Comparison of ENCODE assay signal across 13 mouse cellular contexts in the genomic region with DNA sequence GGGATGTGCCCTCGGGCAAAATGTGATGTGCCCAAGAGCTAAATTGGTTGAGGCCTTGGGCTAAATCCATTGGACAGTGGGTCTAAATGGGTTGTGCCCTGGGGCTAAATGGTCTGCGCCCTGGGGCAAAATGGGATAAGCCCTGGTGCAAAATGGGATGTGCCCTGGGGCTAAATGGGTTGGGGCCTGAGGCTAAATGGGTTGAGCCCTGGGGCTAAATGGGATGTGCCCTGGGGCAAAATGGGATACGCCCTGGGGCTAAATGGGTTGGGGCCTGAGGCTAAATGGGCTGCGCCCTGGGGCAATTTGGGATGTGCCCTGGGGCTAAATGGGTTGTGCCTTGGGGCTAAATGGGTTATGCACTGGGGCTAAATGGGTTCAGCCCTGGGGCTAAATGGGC. TPM values are rescaled to one million over a fixed set of nuclear protein-coding genes. Genes with fewer than 3 reads are reported as not detected.
A peak's percentile ranks its signal among the peaks of the same experiment; 100 is the strongest.
DNase-seq lines count a peak whose midpoint lies in the region; ATAC-seq and TF ChIP-seq lines count a peak whose summit lies in the region.
"Had no signal": no experiment of that assay in that cellular context is flagged by ENCODE, and none has a peak within 500 bp of the region (broad histone marks: within the 10 kb centered on the region; RNA-seq: fewer than 3 reads in every experiment).

No protein-coding gene starts in this region.

- peaks cover 10% of the 10 kb centered on the region for H3K9me3 ChIP-seq in forebrain, embryonic 11.5 days (ENCODE audit: control insufficient read depth, low read length)
- H3K9me3 ChIP-seq in forebrain, postnatal 0 days (ENCODE audit: low read length) = peaks cover 11% of the 10 kb centered on the region; the same call in 1 of the 2 replicates
- no peaks in the 10 kb centered on the region for H3K9me3 ChIP-seq in lung, postnatal 0 days (ENCODE audit: low read length)
- peaks cover 21% of the 10 kb centered on the region for H3K9me3 ChIP-seq in forebrain, embryonic 13.5 days (replicated peaks)

- no peak overlapping the region for H3K27ac ChIP-seq in forebrain, embryonic 11.5 days (ENCODE audit: low read depth, low read length)
- H3K27ac ChIP-seq in forebrain, postnatal 0 days (ENCODE audit: low read depth, low read length) = no peak overlapping the region
- H3K27ac ChIP-seq in lung, postnatal 0 days (ENCODE audit: low read length) = no peak overlapping the region
- H3K27ac ChIP-seq in forebrain, embryonic 13.5 days = no peak overlapping the region
- H3K27ac ChIP-seq: lung, embryonic 15.5 days; neural tube, embryonic 13.5 days had no signal

- WGBS in forebrain, embryonic 11.5 days = 93% methylated on average over 4 of the region's 4 CpGs
- 96% methylated on average over 4 of the region's 4 CpGs for WGBS in forebrain, postnatal 0 days
- 95% methylated on average over 4 of the region's 4 CpGs for WGBS in lung, postnatal 0 days
- WGBS in forebrain, embryonic 13.5 days = 88% methylated on average over 4 of the region's 4 CpGs

- no peak; the same call in 1 of the 2 replicates for ATAC-seq in forebrain, embryonic 11.5 days (replicated peaks; ENCODE audit: low FRiP score)
- ATAC-seq in forebrain, postnatal 0 days = no peak
- peak; percentile 47; the same call in 1 of the 2 replicates for ATAC-seq in lung, postnatal 0 days
- 0 out of 2 replicates have a peak, but pooled peaks have one; percentile 45 for ATAC-seq in forebrain, embryonic 13.5 days
- ATAC-seq: CD4-positive, CD25-positive, alpha-beta regulatory T cell, adult 4 months had no signal

- no peak overlapping the region for H3K9ac ChIP-seq in forebrain, embryonic 11.5 days (ENCODE audit: low read length)
- H3K9ac ChIP-seq in forebrain, postnatal 0 days = no peak overlapping the region
- no peak overlapping the region for H3K9ac ChIP-seq in lung, postnatal 0 days (replicated peaks; ENCODE audit: low read depth)
- no peak overlapping the region for H3K9ac ChIP-seq in forebrain, embryonic 13.5 days
- H3K9ac ChIP-seq: lung, embryonic 15.5 days; neural tube, embryonic 13.5 days had no signal

- no peaks in the 10 kb centered on the region for H3K36me3 ChIP-seq in forebrain, embryonic 11.5 days (ENCODE audit: control insufficient read depth, insufficient read depth, low read length)
- H3K36me3 ChIP-seq in forebrain, postnatal 0 days (ENCODE audit: insufficient read depth) = no peaks in the 10 kb centered on the region
- no peaks in the 10 kb centered on the region for H3K36me3 ChIP-seq in lung, postnatal 0 days (ENCODE audit: insufficient read depth, low read length)
- no peaks in the 10 kb centered on the region for H3K36me3 ChIP-seq in forebrain, embryonic 13.5 days (ENCODE audit: poor library complexity, severe bottlenecking)
- H3K36me3 ChIP-seq: lung, embryonic 15.5 days; neural tube, embryonic 13.5 days had no signal

- no peak for TF ChIP-seq EP300 in lung, postnatal 0 days (IDR thresholded peaks at IDR 0.05)

- DNase-seq in forebrain, embryonic 11.5 days (ENCODE audit: low spot score) = peak; percentile 60
- no peak for DNase-seq in forebrain, postnatal 0 days
- DNase-seq in lung, postnatal 0 days (ENCODE audit: low spot score) = no peak
- DNase-seq in lung, postnatal 36 days = no peak
- DNase-seq in MN1 (ENCODE audit: low spot score) = peak; percentile 17
- DNase-seq in embryo, embryonic 11 days = no peak
- no peak for DNase-seq in neural tube, embryonic 10.5 days (ENCODE audit: extremely low spot score, low spot score)
- DNase-seq: cerebellum, adult 2 months had no signal

- H3K4me1 ChIP-seq in forebrain, embryonic 11.5 days (replicated peaks; ENCODE audit: control insufficient read depth, insufficient read depth, low read length) = no peaks in the 10 kb centered on the region
- H3K4me1 ChIP-seq in forebrain, postnatal 0 days (ENCODE audit: insufficient read depth) = no peaks in the 10 kb centered on the region
- H3K4me1 ChIP-seq in lung, postnatal 0 days (ENCODE audit: insufficient read depth, low read depth, low read length) = no peaks in the 10 kb centered on the region
- no peaks in the 10 kb centered on the region for H3K4me1 ChIP-seq in forebrain, embryonic 13.5 days
- H3K4me1 ChIP-seq: lung, embryonic 15.5 days; neural tube, embryonic 13.5 days had no signal

- no peak overlapping the region for H3K4me3 ChIP-seq in forebrain, embryonic 11.5 days (ENCODE audit: low read depth, low read length)
- no peak overlapping the region for H3K4me3 ChIP-seq in forebrain, postnatal 0 days (ENCODE audit: low read depth, low read length)
- no peak overlapping the region for H3K4me3 ChIP-seq in lung, postnatal 0 days (ENCODE audit: low read depth, low read length)
- H3K4me3 ChIP-seq in forebrain, embryonic 13.5 days = no peak overlapping the region
- H3K4me3 ChIP-seq: lung, embryonic 15.5 days; neural tube, embryonic 13.5 days had no signal

- no peak for TF ChIP-seq CTCF in forebrain, postnatal 0 days (IDR thresholded peaks at IDR 0.05; ENCODE audit: low read depth)
- no peak for TF ChIP-seq CTCF in lung, postnatal 0 days (IDR thresholded peaks at IDR 0.05)

- no peak overlapping the region for H3K4me2 ChIP-seq in forebrain, embryonic 11.5 days (ENCODE audit: low read depth, low read length, severe bottlenecking)
- no peak overlapping the region for H3K4me2 ChIP-seq in forebrain, postnatal 0 days (ENCODE audit: low read depth)
- H3K4me2 ChIP-seq in lung, postnatal 0 days (replicated peaks; ENCODE audit: low read depth, low read length) = no peak overlapping the region
- H3K4me2 ChIP-seq in forebrain, embryonic 13.5 days = no peak overlapping the region
- H3K4me2 ChIP-seq: lung, embryonic 15.5 days; neural tube, embryonic 13.5 days had no signal

- no peaks in the 10 kb centered on the region for H3K27me3 ChIP-seq in forebrain, embryonic 11.5 days (ENCODE audit: control insufficient read depth, insufficient read depth, low read length)
- no peaks in the 10 kb centered on the region for H3K27me3 ChIP-seq in forebrain, postnatal 0 days (ENCODE audit: insufficient read depth, low read length)
- no peaks in the 10 kb centered on the region for H3K27me3 ChIP-seq in lung, postnatal 0 days (replicated peaks; ENCODE audit: insufficient read depth, low read length)
- no peaks in the 10 kb centered on the region for H3K27me3 ChIP-seq in forebrain, embryonic 13.5 days
- H3K27me3 ChIP-seq: lung, embryonic 15.5 days; neural tube, embryonic 13.5 days had no signal

RNA-seq across cellular contexts. Expression of a gene that starts 2.1 kb away (rescaled TPM):
- not detected in 2 replicates for polyA plus RNA-seq in forebrain, embryonic 11.5 days (2014; fragmentation: Nextera tagmentation; extraction: Ambion mirVana)
- not detected in 2 replicates for total RNA-seq in forebrain, postnatal 0 days (2014; rRNA removed)
- not detected in 2 replicates for polyA plus RNA-seq in forebrain, postnatal 0 days (2015; fragmentation: Nextera tagmentation; extraction: Ambion mirVana)
- not detected in 2 replicates for polyA plus RNA-seq in lung, postnatal 0 days (2015; fragmentation: Nextera tagmentation; extraction: Ambion mirVana)
- not detected in 2 replicates for polyA plus RNA-seq in forebrain, embryonic 13.5 days (2015; fragmentation: Nextera tagmentation; extraction: Ambion mirVana)
- total RNA-seq: gastrocnemius, postnatal 36 days had no signal
- polyA plus RNA-seq: CD4-positive, CD25-positive, alpha-beta regulatory T cell, adult 4 months; cerebellum, adult 2 months; lung, embryonic 15.5 days; neural tube, embryonic 13.5 days had no signal

RNA-seq across cellular contexts. Expression of a gene that starts 20.1 kb away (rescaled TPM):
- polyA plus RNA-seq in forebrain, embryonic 11.5 days (2014; fragmentation: Nextera tagmentation; extraction: Ambion mirVana) = not detected in 2 replicates
- total RNA-seq in forebrain, postnatal 0 days (2014; rRNA removed) = not detected in 2 replicates
- not detected in 2 replicates for polyA plus RNA-seq in forebrain, postnatal 0 days (2015; fragmentation: Nextera tagmentation; extraction: Ambion mirVana)
- polyA plus RNA-seq in lung, postnatal 0 days (2015; fragmentation: Nextera tagmentation; extraction: Ambion mirVana) = not detected in 2 replicates
- not detected in 2 replicates for polyA plus RNA-seq in forebrain, embryonic 13.5 days (2015; fragmentation: Nextera tagmentation; extraction: Ambion mirVana)
- total RNA-seq: gastrocnemius, postnatal 36 days had no signal
- polyA plus RNA-seq: CD4-positive, CD25-positive, alpha-beta regulatory T cell, adult 4 months; cerebellum, adult 2 months; lung, embryonic 15.5 days; neural tube, embryonic 13.5 days had no signal

Comparison
In these comparisons a context has a peak if more than half of its experiments do, and no peak if none do; other contexts are left out.
1. ATAC-seq: peak in lung, postnatal 0 days (single experiment) and forebrain, embryonic 13.5 days (single experiment); none in forebrain, embryonic 11.5 days (single experiment) and forebrain, postnatal 0 days (single experiment).
2. DNase-seq: peak in forebrain, embryonic 11.5 days (single experiment) and MN1 (single experiment); none in forebrain, postnatal 0 days (single experiment), lung, postnatal 0 days (single experiment), lung, postnatal 36 days (single experiment), embryo, embryonic 11 days (single experiment) and neural tube, embryonic 10.5 days (single experiment).